Mouse (Mus musculus): ENCODE data around the gene Tvp23a.

Gene Tvp23a

DNA sequence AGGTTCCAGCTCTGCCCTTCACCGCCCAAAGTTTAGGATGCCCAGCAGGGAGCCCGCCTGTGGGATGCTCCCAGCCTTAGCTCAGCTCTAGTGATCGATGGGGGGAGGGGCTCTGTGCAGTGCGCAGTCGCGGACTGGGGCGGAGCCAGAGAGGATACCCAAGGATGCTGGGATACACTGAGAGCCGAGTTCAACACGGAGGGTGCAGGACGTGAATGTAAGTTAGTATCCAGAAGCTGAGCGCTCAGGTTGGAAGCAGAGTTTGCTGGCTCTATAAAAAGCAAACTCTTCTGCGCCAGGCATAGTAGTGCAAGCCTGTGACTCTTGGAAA is at the start of gene Tvp23a:
Gene Tvp23a (minus strand): TSS at position 99 of the 331 bp plus-strand sequence.
- peak; percentile 33 for DNase-seq (ENCODE audit: low spot score)

DNA sequence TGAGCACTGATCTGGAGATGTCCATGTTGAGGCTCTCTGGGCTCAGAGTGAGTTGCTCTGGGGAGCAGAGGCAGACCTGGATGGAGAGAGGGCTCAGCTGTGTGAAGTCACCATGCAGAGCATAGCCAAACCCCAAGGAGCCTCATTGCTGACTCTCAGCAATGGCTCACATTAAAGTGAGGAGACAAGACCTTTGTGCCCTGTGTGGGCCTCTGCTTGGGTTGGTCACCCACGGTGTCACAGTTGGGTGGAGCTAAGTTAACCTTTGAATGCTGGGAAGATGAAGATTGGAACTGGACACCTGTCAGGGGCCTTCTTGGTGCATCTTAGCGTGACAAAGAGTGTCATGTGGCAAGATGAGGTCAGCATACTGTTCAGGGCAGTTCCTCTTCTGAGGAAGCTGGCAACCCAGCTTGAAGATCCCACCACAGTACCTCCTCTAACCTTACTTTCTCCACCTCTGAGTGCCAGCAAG is 48.7 kb upstream of the Tvp23a start:
- no peak for DNase-seq (ENCODE audit: low spot score)

DNA sequence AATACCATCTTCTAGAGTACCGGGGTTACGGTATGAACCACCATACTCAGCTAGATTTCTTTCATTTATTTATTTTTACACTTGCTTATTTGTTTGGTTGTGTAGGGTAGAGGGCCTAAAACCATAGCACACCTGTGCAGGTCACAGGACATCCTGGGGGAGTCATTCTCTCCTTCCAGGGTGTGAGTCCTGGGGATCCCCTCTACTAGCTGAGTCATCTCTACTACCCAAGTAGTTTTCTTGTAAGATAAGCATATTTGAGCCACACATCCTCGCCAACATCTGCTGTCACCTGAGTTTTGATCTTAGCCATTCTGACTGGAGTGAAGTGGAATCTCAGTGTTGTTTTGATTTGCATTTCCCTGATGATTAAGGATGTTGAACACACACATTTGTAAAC is 45.4 kb upstream of the Tvp23a start:
- no peak for DNase-seq (ENCODE audit: low spot score)

DNA sequence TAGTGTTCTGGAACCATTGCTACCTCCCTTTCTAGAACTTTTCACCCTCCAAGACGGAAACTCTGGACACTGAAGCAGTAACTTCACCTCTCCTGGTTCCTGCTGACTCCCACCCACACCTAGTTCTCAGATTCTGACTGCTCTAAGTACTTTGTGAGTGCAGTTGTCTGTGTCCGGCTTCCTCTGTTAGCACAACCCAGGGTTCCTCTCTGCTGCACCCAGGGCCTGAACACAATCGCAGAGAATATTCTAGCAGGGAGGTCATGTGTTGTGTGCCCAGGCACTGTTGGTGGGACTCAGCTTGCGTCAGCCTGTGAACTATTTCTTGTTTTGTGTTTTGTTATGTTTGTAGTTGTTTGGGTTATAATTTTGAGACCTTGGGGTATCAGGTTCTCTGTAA is 44.6 kb upstream of the Tvp23a start:
- DNase-seq (ENCODE audit: low spot score) = no peak

GRCm38 (mm10) chr16:10490503-10491150 is 43.5 kb upstream of the Tvp23a start:
- no peak for DNase-seq (ENCODE audit: low spot score)

- no peak for DNase-seq (ENCODE audit: low spot score)
Observed at GRCm38 (mm10) chr16:10489904-10490457, 42.8 kb upstream of the Tvp23a start.

DNA sequence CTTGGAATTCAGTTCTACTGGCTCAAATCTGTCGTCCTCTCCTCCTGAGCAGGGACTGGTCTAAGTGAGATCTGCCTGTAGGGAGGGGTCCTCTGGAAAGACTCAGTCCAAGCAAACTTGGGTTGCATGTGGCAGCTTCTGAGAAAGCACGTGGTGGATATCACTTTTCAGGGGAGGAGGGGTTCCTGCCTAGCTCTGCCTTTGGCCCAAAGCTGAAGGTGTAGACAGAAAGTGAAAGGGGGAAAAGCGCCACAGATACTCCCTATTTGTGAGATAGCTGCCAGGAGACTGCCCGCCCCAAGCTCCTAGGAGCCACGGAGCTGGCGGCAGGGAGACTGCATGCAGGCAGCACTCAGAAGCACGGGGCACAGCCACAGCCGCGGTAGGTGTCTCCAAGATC is 42.3 kb upstream of the Tvp23a start:
- no peak for DNase-seq (ENCODE audit: low spot score)

DNA sequence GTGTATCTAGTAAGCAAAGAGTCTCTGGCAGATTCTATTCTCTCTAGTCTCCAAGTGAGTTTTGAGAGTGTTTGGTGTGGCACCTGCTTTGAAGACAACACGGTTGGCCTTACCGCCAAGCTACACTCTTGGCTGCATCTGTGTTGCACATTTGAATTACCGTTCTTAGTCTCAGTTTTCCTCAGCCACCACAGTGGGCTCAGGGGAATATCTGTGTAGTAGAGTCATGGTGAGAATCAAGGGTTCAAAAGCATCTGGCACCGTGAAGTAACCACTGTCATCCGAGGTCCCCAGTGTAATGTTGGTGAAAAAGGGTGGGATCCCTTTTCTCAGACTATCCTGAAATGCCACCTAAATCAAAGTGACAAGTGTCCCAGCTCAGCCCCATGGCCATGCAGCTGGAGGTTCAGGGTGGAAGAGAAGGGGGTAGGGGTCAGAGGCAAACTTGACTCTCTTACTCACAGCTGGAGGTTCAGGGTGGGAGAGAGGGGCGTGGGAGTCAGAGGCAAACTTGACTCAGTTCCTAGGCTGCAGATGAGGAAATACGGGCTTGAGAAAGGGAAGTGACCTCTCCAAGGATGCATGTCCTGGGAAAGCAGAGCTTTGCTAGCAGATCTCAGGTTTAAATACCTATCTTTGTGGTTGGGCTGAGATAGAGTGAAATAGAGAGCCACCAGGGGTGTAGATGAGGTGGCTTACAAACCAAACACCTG is 41.8 kb upstream of the Tvp23a start:
- DNase-seq (ENCODE audit: low spot score) = no peak

GRCm38 (mm10) chr16:10487895-10488493 is 40.8 kb upstream of the Tvp23a start:
- DNase-seq (ENCODE audit: low spot score) = no peak

GRCm38 (mm10) chr16:10486993-10487392 is 39.8 kb upstream of the Tvp23a start:
- DNase-seq (ENCODE audit: low spot score) = no peak

- no peak for DNase-seq (ENCODE audit: low spot score)
Observed at GRCm38 (mm10) chr16:10482343-10482742, 35.2 kb upstream of the Tvp23a start.

DNA sequence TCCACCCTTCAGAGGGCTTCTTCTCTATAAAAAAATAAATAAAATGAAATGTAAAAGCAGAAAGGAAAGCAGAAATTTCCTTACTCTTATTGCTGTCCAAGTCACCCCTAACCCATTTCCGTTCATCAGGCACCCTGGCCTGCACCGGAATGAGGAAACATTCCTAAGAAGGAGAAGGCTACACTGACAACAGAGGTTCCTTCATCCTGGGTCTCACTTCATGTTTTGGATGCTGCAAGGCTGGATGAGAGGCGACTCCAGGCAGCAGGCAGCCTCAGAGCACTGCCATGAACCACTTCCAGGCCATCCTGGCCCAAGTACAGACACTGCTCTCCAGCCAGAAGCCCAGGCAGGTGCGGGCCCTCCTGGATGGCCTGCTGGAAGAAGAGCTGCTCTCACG is 32.7 kb upstream of the Tvp23a start, which contains the start of gene Ciita:
Gene Ciita (plus strand): TSS at position 203 of the 400 bp plus-strand sequence.
- DNase-seq (ENCODE audit: low spot score) = no peak

DNA sequence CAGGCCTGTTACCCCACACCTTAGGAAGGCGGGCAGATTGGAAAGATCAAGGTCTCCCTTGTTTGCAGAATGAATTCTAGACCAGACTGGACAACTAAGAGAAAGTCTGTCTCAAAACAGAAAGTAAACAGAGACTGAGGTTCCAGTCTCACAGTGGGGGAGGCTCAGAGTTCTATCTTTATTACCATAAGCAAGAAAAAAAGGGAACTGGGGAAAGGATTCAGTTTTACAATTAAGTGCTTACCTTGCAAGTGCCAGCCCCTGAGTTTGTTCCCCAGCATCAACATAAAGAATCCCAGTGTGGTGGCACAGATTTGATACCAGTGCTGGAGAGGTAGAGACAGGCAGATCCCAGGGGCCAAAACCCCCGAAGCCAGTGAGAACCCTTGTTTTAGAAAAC is 28.8 kb upstream of the Tvp23a start:
- DNase-seq (ENCODE audit: low spot score) = no peak

GRCm38 (mm10) chr16:10474956-10475355 is 27.8 kb upstream of the Tvp23a start:
- no peak for DNase-seq (ENCODE audit: low spot score)

- DNase-seq (ENCODE audit: low spot score) = no peak
Observed at GRCm38 (mm10) chr16:10471950-10472349, 24.8 kb upstream of the Tvp23a start.

GRCm38 (mm10) chr16:10468201-10468600 is 21.0 kb upstream of the Tvp23a start:
- no peak for DNase-seq (ENCODE audit: low spot score)

GRCm38 (mm10) chr16:10467391-10468107 is 20.4 kb upstream of the Tvp23a start:
- DNase-seq (ENCODE audit: low spot score) = no peak

DNA sequence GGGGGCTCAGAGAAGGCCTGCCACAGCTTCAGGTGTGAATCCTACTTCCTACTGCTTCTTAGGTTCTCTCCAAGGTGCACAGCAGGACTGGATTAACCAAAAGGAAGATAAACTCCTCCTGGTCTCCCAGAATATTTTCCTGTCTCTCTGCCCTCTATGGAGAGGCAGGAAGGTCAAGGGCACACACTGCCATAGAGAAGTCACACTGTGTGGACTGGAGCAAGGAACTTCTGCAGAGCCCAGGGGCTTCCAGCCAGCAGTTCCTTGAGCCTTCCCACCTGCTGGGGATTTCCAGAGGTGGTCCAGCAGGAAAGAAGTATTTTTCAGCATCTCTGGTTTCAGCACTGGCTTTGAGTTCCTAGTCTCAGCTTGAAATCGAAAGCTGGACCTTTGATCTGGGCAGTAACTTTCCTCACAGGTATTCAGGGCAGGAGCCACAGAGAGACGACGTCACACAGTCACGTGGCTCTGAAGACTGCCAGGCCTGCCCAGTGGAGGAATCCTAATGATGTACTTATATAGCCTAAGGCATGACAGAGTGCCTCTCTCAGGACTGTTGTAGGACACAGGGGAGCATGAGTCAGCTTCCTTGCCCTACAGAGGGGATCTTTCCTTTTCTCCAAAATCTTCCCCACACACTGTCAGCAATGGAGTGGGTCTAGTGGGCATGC is 18.0 kb upstream of the Tvp23a start:
- no peak for DNase-seq (ENCODE audit: low spot score)

DNA sequence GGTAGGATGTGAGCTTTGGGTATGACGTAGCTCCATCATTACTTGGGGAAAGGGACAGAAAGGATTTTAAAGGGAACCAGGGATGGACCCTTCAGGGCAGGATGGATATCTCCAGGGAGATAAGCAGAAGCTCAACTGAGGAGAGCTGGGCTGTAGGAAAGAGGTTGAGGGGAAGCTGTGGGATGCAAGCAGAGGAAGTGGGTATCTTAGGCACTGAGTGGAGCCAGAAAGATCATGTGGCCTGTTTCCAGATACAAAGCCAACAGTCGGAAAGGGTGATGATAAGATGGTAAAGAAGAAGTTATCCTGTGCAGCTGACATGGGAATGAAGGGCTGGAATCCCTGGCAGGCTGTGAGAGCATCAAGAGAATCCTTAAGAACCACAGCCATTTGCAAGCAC is 14.0 kb upstream of the Tvp23a start:
- DNase-seq (ENCODE audit: low spot score) = no peak

GRCm38 (mm10) chr16:10460188-10460587 is 13.0 kb upstream of the Tvp23a start:
- DNase-seq (ENCODE audit: low spot score) = no peak

DNA sequence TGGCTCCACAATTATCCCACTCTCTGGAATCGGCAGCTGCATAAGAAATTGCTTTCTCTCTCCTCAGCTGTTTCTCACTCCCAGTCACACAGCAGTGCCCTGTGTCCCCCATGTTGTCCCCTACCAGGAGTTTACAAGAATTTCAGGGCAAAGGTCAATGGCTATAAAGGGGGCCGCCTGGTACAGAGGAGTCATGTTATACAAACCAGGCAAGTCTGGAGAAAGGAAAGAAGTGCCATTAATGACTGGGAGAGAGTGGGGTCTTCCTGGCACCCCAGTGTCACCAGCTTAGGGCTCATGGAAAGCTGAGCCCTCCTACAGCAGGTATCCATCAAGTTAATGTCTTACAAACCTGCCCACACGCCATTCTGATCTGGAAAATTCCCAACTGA is 7.4 kb upstream of the Tvp23a start:
- no peak for DNase-seq (ENCODE audit: low spot score)

Data from ovary, adult 18-20 months (tissue).